Mouse (Mus musculus): Measurements from ENCODE around the gene Rab27a.

- no peak for TF ChIP-seq ZNF384 (IDR thresholded peaks at IDR 0.05; ENCODE audit: low read depth, low read length)
- TF ChIP-seq HCFC1 (IDR thresholded peaks at IDR 0.05; ENCODE audit: borderline replicate concordance, insufficient read depth, low read length), result no peak
Measured at GRCm38 (mm10) chr9:73103880-73104198, 59.2 kb downstream of the Rab27a start.

Measured in ES-E14 (cell line).